Mouse (Mus musculus) cerebellum, adult 2 months (tissue): ENCODE measurements at regions not wholly inside any gene's neighbourhood (a gene's known extent, or its start where the extent isn't known, plus 50 kb on each side); places are given as distances from the start of the nearest gene placed in this dataset.

Experiments used
- CTCF ChIP-seq: fragments of 200-500 bp; IDR thresholded peaks from 2 replicates; pipeline ENCODE4 v1.5.1; 2011; ENCODE audit warnings: low read depth, mild to moderate bottlenecking, control low read depth, low read length, moderate library complexity, borderline replicate concordance; ENCODE audit not compliant: insufficient read depth
- POLR2A ChIP-seq: fragments of 200-500 bp; IDR thresholded peaks from 2 replicates; pipeline ENCODE4 v1.6.1; 2011; ENCODE audit warnings: low read length, control low read depth, borderline replicate concordance; ENCODE audit not compliant: insufficient read depth

DNA sequence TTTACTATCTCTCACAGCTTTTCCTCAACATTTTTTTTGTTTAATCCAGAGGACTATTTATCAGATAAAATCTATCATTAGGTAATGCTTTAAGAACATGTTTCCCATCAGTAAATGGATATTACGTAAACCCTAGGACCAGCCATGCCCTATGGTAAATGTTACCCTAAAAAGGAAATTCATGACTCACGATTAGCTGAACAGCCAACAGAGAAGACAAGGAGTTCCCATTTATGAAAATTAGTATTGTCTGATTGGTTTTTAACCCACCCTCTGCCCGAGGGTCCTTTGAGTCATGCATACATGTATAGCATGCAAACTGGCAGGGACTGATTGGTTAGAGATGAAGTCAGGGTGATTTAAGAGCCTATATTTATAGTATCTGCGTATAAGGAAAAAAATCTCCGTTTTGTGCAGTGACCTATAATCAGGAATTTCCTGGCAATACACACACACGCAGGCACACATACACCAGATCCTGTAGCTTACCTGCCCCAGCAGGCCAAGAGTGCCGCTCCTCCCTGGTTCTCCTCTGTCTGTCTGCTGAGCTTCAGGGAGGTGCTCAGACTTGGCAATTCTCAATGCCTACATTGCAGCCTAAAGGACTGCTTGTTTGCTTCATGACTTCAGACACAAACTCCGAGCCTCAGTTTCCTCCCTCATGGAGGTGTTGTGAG is 174.0 kb upstream of the Fggy start:
- TF ChIP-seq CTCF (no peak), POLR2A (no peak)
